ENCODE assay signal across 8 mouse cellular contexts in the genomic region with DNA sequence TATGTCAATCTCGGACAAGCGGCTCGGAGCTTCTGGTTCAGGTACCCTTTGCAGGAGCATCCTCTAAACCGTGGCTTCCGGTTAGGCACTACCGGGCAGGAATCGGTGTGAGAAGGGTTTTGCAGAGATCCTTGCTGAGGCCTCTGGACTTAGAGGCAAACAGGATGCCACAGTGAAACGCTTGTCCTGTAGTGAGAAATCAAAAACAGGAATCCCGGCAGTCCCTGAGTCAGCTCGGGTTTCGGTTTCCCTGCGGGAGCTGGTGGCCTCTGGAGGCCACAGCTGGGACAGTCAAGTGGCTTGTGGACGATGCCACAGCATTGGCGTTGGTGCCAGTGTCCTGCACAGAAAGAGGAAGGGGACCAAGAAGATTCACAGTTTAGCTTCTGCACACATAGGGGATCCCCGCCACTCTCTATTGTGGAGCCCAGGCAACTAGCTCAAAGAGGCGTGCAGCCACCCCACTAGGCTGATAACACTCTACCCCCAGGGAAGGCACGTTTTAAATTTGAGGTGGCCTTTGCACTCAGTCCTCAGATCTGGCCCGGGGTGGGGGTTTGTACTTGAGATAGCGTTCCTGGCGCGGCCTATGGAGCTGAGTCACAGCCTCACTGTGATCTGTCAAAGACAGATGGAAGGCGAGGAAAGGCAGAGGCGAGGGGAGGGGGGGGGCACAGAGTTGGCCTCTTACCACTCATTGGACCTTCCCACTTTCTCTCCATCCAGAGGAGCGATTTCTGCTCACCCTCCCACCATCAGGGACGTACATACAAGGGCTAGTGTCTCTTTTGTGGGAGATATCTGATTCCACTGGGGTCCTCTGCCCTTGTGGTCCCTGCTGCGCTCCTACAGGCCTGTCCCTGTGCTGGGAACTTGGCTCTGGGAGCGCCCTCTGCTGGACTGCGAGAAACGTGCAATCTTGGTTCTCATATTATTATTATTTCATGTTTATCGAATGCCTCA. TPM values are rescaled to one million over a fixed set of nuclear protein-coding genes. Genes with fewer than 3 reads are reported as not detected.
A peak's percentile ranks its signal among the peaks of the same experiment; 100 is the strongest.
DNase-seq lines count a peak whose midpoint lies in the region; ATAC-seq and TF ChIP-seq lines count a peak whose summit lies in the region.

No protein-coding gene starts in this region.

- DNase-seq in 3134 (ENCODE audit: extremely low read depth, insufficient read length, low spot score) (peak; percentile 78), R1 (ENCODE audit: low read depth, low spot score) (peak; percentile 77)
- peak; percentile 55 to 75 for DNase-seq in gastrocnemius, postnatal 4 days (ENCODE audit: low spot score in 2 of 2)
- peak; percentile 66 for DNase-seq in limb, embryonic 14.5 days (ENCODE audit: low spot score)
- peak; percentile 83 for DNase-seq in splenic B cell, adult 2 months (ENCODE audit: low read depth, low spot score)

- peak overlapping the region; percentile 50 for H3K4me2 ChIP-seq in intestine, embryonic 15.5 days (replicated peaks)
- peak overlapping the region; percentile 36 for H3K4me2 ChIP-seq in limb, embryonic 14.5 days (replicated peaks; ENCODE audit: low read depth, low read length, severe bottlenecking)
- H3K4me2 ChIP-seq in midbrain, embryonic 15.5 days = peak overlapping the region; percentile 14; the same call in 1 of the 2 replicates

- H3K9ac ChIP-seq in intestine, embryonic 15.5 days = peak overlapping the region; percentile 26; the same call in 1 of the 2 replicates
- peak overlapping the region; percentile 28; the same call in 1 of the 2 replicates for H3K9ac ChIP-seq in limb, embryonic 14.5 days (ENCODE audit: low read depth, low read length, severe bottlenecking)
- H3K9ac ChIP-seq in midbrain, embryonic 15.5 days = no peak overlapping the region

- peak overlapping the region; percentile 62 for H3K27ac ChIP-seq in cortical plate, adult 2 months (ENCODE audit: insufficient read depth, low read length)
- H3K27ac ChIP-seq in intestine, embryonic 15.5 days = peak overlapping the region; percentile 87
- H3K27ac ChIP-seq in limb, embryonic 14.5 days (replicated peaks; ENCODE audit: low read depth, low read length) = peak overlapping the region; percentile 34; the same call in 1 of the 2 replicates
- peak overlapping the region; percentile 7; the same call in 1 of the 2 replicates for H3K27ac ChIP-seq in midbrain, embryonic 15.5 days

- H3K27me3 ChIP-seq in intestine, embryonic 15.5 days (replicated peaks) = peaks cover 38% of the 10 kb centered on the region
- H3K27me3 ChIP-seq in limb, embryonic 14.5 days (ENCODE audit: control insufficient read depth, insufficient read depth, low read length) = peaks cover 39% of the 10 kb centered on the region
- H3K27me3 ChIP-seq in midbrain, embryonic 15.5 days (replicated peaks) = peaks cover 58% of the 10 kb centered on the region
- H3K27me3 ChIP-seq in splenic B cell, adult 2 months (ENCODE audit: control insufficient read depth, insufficient read depth, low read length, poor library complexity, severe bottlenecking) = no peaks in the 10 kb centered on the region

- H3K9me3 ChIP-seq in intestine, embryonic 15.5 days = no peaks in the 10 kb centered on the region
- H3K9me3 ChIP-seq in limb, embryonic 14.5 days (ENCODE audit: control insufficient read depth, low read length) = no peaks in the 10 kb centered on the region
- no peaks in the 10 kb centered on the region for H3K9me3 ChIP-seq in midbrain, embryonic 15.5 days

- no peak for TF ChIP-seq POLR2A in cortical plate, adult 2 months (IDR thresholded peaks at IDR 0.05; ENCODE audit: extremely low read depth, insufficient read depth, low read length)
- no peak for TF ChIP-seq POLR2A in limb, embryonic 14.5 days (IDR thresholded peaks at IDR 0.05; ENCODE audit: borderline replicate concordance, extremely low read depth, insufficient read depth, insufficient read length)

- H3K4me3 ChIP-seq in cortical plate, adult 2 months (ENCODE audit: insufficient read depth, low read length) = peak overlapping the region; percentile 30
- H3K4me3 ChIP-seq in intestine, embryonic 15.5 days (replicated peaks) = peak overlapping the region; percentile 20
- peak overlapping the region; percentile 2; the same call in 1 of the 2 replicates for H3K4me3 ChIP-seq in limb, embryonic 14.5 days (replicated peaks; ENCODE audit: low read length)
- no peak overlapping the region for H3K4me3 ChIP-seq in midbrain, embryonic 15.5 days

- WGBS in intestine, embryonic 15.5 days = 10% methylated on average over 30 of the region's 30 CpGs
- WGBS in limb, embryonic 14.5 days = 8% methylated on average over 30 of the region's 30 CpGs
- WGBS in midbrain, embryonic 15.5 days = 15% methylated on average over 30 of the region's 30 CpGs

- TF ChIP-seq CTCF in cortical plate, adult 2 months (IDR thresholded peaks at IDR 0.05; ENCODE audit: extremely low read depth, insufficient read depth, low read length) = peak; percentile 83

- peak; percentile 70 for ATAC-seq in intestine, embryonic 15.5 days
- peak; percentile 62; the same call in 1 of the 2 replicates for ATAC-seq in limb, embryonic 14.5 days (ENCODE audit: low FRiP score, low read depth)
- no peak for ATAC-seq in midbrain, embryonic 15.5 days (replicated peaks)

- H3K36me3 ChIP-seq in intestine, embryonic 15.5 days = no peaks in the 10 kb centered on the region
- H3K36me3 ChIP-seq in limb, embryonic 14.5 days (ENCODE audit: control insufficient read depth, insufficient read depth, low read length) = no peaks in the 10 kb centered on the region
- H3K36me3 ChIP-seq in midbrain, embryonic 15.5 days (replicated peaks) = no peaks in the 10 kb centered on the region
- no peaks in the 10 kb centered on the region for H3K36me3 ChIP-seq in splenic B cell, adult 2 months (ENCODE audit: control insufficient read depth, insufficient read depth, low read length, poor library complexity, severe bottlenecking)

- no peaks in the 10 kb centered on the region; the same call in 1 of the 2 replicates for H3K4me1 ChIP-seq in cortical plate, adult 2 months (ENCODE audit: control insufficient read depth, insufficient read depth, low read length)
- peaks cover 38% of the 10 kb centered on the region for H3K4me1 ChIP-seq in intestine, embryonic 15.5 days (replicated peaks)
- peaks cover 32% of the 10 kb centered on the region for H3K4me1 ChIP-seq in limb, embryonic 14.5 days (ENCODE audit: control insufficient read depth, insufficient read depth, low read length)
- H3K4me1 ChIP-seq in midbrain, embryonic 15.5 days = peaks cover 29% of the 10 kb centered on the region

RNA-seq across cellular contexts. Expression of gene Pde4a, which starts 2.9 kb away (rescaled TPM):
- 77.0 and 80.1 TPM in 2 replicates for polyA plus RNA-seq in cortical plate, adult 2 months (2012; rRNA removed)
- 10 to 100 TPM; 11.6 to 13.8 TPM for total RNA-seq in gastrocnemius, postnatal 4 days (2021)
- polyA plus RNA-seq in intestine, embryonic 15.5 days (2015; fragmentation: Nextera tagmentation; extraction: Ambion mirVana) = 6.0 and 6.8 TPM in 2 replicates
- 5.7 and 7.1 TPM in 2 replicates for polyA plus RNA-seq in limb, embryonic 14.5 days (2012; rRNA removed)
- 4.4 and 5.7 TPM in 2 replicates for polyA plus RNA-seq in limb, embryonic 14.5 days (2014; fragmentation: Nextera tagmentation; extraction: Ambion mirVana)
- 42.7 and 44.5 TPM in 2 replicates for polyA plus RNA-seq in midbrain, embryonic 15.5 days (2015; fragmentation: Nextera tagmentation; extraction: Ambion mirVana)

RNA-seq across cellular contexts. Expression of gene Cdc37, which starts 18.7 kb away (rescaled TPM):
- 158 and 168 TPM in 2 replicates for polyA plus RNA-seq in cortical plate, adult 2 months (2012; rRNA removed)
- 100 to 1,000 TPM; 160 to 163 TPM for total RNA-seq in gastrocnemius, postnatal 4 days (2021)
- 276 and 280 TPM in 2 replicates for polyA plus RNA-seq in intestine, embryonic 15.5 days (2015; fragmentation: Nextera tagmentation; extraction: Ambion mirVana)
- polyA plus RNA-seq in limb, embryonic 14.5 days (2012; rRNA removed) = 145 and 257 TPM in 2 replicates
- 292 and 299 TPM in 2 replicates for polyA plus RNA-seq in limb, embryonic 14.5 days (2014; fragmentation: Nextera tagmentation; extraction: Ambion mirVana)
- polyA plus RNA-seq in midbrain, embryonic 15.5 days (2015; fragmentation: Nextera tagmentation; extraction: Ambion mirVana) = 215 and 226 TPM in 2 replicates

RNA-seq across cellular contexts. Expression of gene Tyk2, which starts 37.4 kb away (rescaled TPM):
- polyA plus RNA-seq in cortical plate, adult 2 months (2012; rRNA removed) = 16.4 and 18.6 TPM in 2 replicates
- 1 to 10 TPM; 9.3 TPM for total RNA-seq in gastrocnemius, postnatal 4 days (2021)
- 13.6 and 15.7 TPM in 2 replicates for polyA plus RNA-seq in intestine, embryonic 15.5 days (2015; fragmentation: Nextera tagmentation; extraction: Ambion mirVana)
- 20.9 and 25.8 TPM in 2 replicates for polyA plus RNA-seq in limb, embryonic 14.5 days (2012; rRNA removed)
- 10.6 and 11.4 TPM in 2 replicates for polyA plus RNA-seq in limb, embryonic 14.5 days (2014; fragmentation: Nextera tagmentation; extraction: Ambion mirVana)
- polyA plus RNA-seq in midbrain, embryonic 15.5 days (2015; fragmentation: Nextera tagmentation; extraction: Ambion mirVana) = 12.5 TPM in 2 replicates

Comparison
In these comparisons a context has a peak if more than half of its experiments do, and no peak if none do; other contexts are left out.
1. H3K27ac ChIP-seq: peak in every context shown above with its lines; median percentile 87 in intestine, embryonic 15.5 days; 62 in cortical plate, adult 2 months; 34 in limb, embryonic 14.5 days; 7 in midbrain, embryonic 15.5 days.